ENCODE assay signal across 8 mouse cellular contexts in genomic region chr7:70118971-70119370, GRCm38 (mm10).
DNase-seq lines count a peak whose midpoint lies in the region; ATAC-seq lines count a peak whose summit lies in the region.
"Had no signal": no experiment of that assay in that cellular context is flagged by ENCODE, and none has a peak within 500 bp of the region (broad histone marks: within the 10 kb centered on the region; RNA-seq: fewer than 3 reads in every experiment).

No protein-coding gene starts in this region.

- H3K9ac ChIP-seq in lung, embryonic 15.5 days = no peak overlapping the region
- peak overlapping the region; percentile 59 for H3K9ac ChIP-seq in forebrain, embryonic 13.5 days
- H3K9ac ChIP-seq in limb, embryonic 12.5 days (replicated peaks) = no peak overlapping the region; the same call in 1 of the 2 replicates
- 0 out of 2 replicates have a peak overlapping the region, but pooled peaks have one; percentile 47 for H3K9ac ChIP-seq in stomach, embryonic 16.5 days (ENCODE audit: low read length)

- no peaks in the 10 kb centered on the region for H3K9me3 ChIP-seq in lung, embryonic 15.5 days
- H3K9me3 ChIP-seq in forebrain, embryonic 13.5 days (replicated peaks) = no peaks in the 10 kb centered on the region
- no peaks in the 10 kb centered on the region for H3K9me3 ChIP-seq in limb, embryonic 12.5 days
- no peaks in the 10 kb centered on the region for H3K9me3 ChIP-seq in stomach, embryonic 16.5 days (replicated peaks; ENCODE audit: control insufficient read depth, low read length)

- H3K4me2 ChIP-seq in lung, embryonic 15.5 days = peak overlapping the region; percentile 76
- peak overlapping the region; percentile 67 for H3K4me2 ChIP-seq in forebrain, embryonic 13.5 days
- peak overlapping the region; percentile 63 for H3K4me2 ChIP-seq in limb, embryonic 12.5 days
- H3K4me2 ChIP-seq in stomach, embryonic 16.5 days (ENCODE audit: low read depth, low read length) = peak overlapping the region; percentile 59

- H3K4me3 ChIP-seq in lung, embryonic 15.5 days = peak overlapping the region; percentile 38
- peak overlapping the region; percentile 29 for H3K4me3 ChIP-seq in forebrain, embryonic 13.5 days
- 0 out of 2 replicates have a peak overlapping the region, but pooled peaks have one; percentile 35 for H3K4me3 ChIP-seq in limb, embryonic 12.5 days (replicated peaks)
- H3K4me3 ChIP-seq in stomach, embryonic 16.5 days (replicated peaks; ENCODE audit: low read length) = peak overlapping the region; percentile 38; the same call in 1 of the 2 replicates

- no peak for DNase-seq in lung, postnatal 25 days (ENCODE audit: low spot score)
- DNase-seq in cerebellum, postnatal 4 days (ENCODE audit: low spot score in 2 of 2) = no peak
- DNase-seq in cerebellum, adult 8-10 months = no peak
- DNase-seq: cerebellum, adult 18-20 months had no signal

- H3K4me1 ChIP-seq in lung, embryonic 15.5 days = peaks cover 7% of the 10 kb centered on the region; the same call in 1 of the 2 replicates
- peaks cover 58% of the 10 kb centered on the region for H3K4me1 ChIP-seq in forebrain, embryonic 13.5 days
- peaks cover 10% of the 10 kb centered on the region for H3K4me1 ChIP-seq in limb, embryonic 12.5 days (replicated peaks)
- 0 out of 2 replicates have a peak, but pooled peaks cover 3% of the 10 kb centered on the region for H3K4me1 ChIP-seq in stomach, embryonic 16.5 days (ENCODE audit: control insufficient read depth, insufficient read depth, low read length)

- no peaks in the 10 kb centered on the region for H3K36me3 ChIP-seq in lung, embryonic 15.5 days
- no peaks in the 10 kb centered on the region for H3K36me3 ChIP-seq in forebrain, embryonic 13.5 days (ENCODE audit: poor library complexity, severe bottlenecking)
- no peaks in the 10 kb centered on the region for H3K36me3 ChIP-seq in limb, embryonic 12.5 days
- H3K36me3 ChIP-seq in stomach, embryonic 16.5 days (ENCODE audit: control insufficient read depth, insufficient read depth, low read length) = no peaks in the 10 kb centered on the region

- peaks cover 6% of the 10 kb centered on the region; the same call in 1 of the 2 replicates for H3K27me3 ChIP-seq in lung, embryonic 15.5 days
- peaks cover 62% of the 10 kb centered on the region for H3K27me3 ChIP-seq in forebrain, embryonic 13.5 days
- peaks cover 59% of the 10 kb centered on the region for H3K27me3 ChIP-seq in limb, embryonic 12.5 days
- no peaks in the 10 kb centered on the region for H3K27me3 ChIP-seq in stomach, embryonic 16.5 days (ENCODE audit: control insufficient read depth, insufficient read depth, low read length)

- 55% methylated on average over 7 of the region's 7 CpGs for WGBS in lung, embryonic 15.5 days
- 3% methylated on average over 7 of the region's 7 CpGs for WGBS in forebrain, embryonic 13.5 days
- WGBS in limb, embryonic 12.5 days = 38% methylated on average over 7 of the region's 7 CpGs
- WGBS in stomach, embryonic 16.5 days = 58% methylated on average over 7 of the region's 7 CpGs

- no peak overlapping the region for H3K27ac ChIP-seq in lung, embryonic 15.5 days
- peak overlapping the region; percentile 86 for H3K27ac ChIP-seq in forebrain, embryonic 13.5 days
- no peak overlapping the region for H3K27ac ChIP-seq in limb, embryonic 12.5 days
- no peak overlapping the region for H3K27ac ChIP-seq in stomach, embryonic 16.5 days (ENCODE audit: low read length)

- no peak for ATAC-seq in lung, embryonic 15.5 days (ENCODE audit: borderline replicate concordance, extremely low read depth, low FRiP score, low TSS enrichment)
- ATAC-seq in forebrain, embryonic 13.5 days = no peak
- no peak for ATAC-seq in limb, embryonic 12.5 days (ENCODE audit: insufficient number of reproducible peaks, insufficient read depth, low FRiP score, low TSS enrichment, low read depth)
- no peak for ATAC-seq in stomach, embryonic 16.5 days (ENCODE audit: insufficient read depth, low FRiP score)

Comparison
In these comparisons a context has a peak if more than half of its experiments do, and no peak if none do; other contexts are left out.
1. H3K9ac ChIP-seq: peak in forebrain, embryonic 13.5 days (single experiment) and stomach, embryonic 16.5 days (single experiment); none in lung, embryonic 15.5 days (single experiment) and limb, embryonic 12.5 days (single experiment).
2. Peak in every context shown above with its lines, with median percentiles within 50 percentile points of each other: H3K4me2 ChIP-seq and H3K4me3 ChIP-seq.